Mouse (Mus musculus): Measurements from ENCODE around the gene Aasdhppt. TPM values are rescaled to one million over a fixed set of nuclear protein-coding genes. Genes with fewer than 3 reads are reported as not detected.
A peak's percentile ranks its signal among the peaks of the same experiment; 100 is the strongest.

Aasdhppt gene
- total RNA-seq (2012; rRNA removed), result 25.2 and 38.9 TPM in 2 replicates

DNA sequence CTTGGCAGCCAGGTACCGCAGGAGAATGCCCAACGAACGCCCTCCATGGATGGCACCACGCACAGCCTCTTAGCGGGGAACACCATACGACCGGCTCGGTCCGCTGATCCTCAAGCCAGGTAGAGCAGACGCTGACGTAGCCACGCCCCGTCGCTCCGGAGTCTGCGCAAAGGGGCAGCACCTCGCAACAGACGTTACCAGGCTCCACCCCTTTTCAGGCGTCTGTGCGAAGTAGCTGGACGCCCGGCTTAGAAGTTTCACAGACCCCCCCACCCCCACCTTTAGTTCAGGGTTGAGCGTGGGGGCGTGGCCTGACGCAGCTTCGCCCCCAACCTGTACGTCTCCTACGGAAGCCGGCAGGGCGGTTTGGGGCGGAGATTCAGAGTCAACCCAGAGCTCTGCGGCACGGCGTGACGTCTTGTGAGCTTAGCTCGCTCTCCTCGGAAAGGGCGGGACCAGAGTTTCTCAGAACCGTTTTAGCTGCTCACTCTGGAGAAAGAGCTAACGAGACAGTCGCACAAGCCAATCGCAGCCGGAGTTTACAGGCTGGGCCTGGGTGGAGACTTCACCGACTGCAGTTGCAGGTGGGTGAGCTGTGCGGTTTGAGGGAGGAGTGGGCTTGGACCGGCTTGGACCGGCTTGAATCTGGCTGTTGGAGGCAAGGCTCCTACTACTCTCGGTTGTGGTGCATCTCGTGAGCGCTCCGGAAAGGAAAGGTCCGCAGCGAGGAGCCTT, at the start of gene Aasdhppt, which contains the start of gene Kbtbd3:
Gene Aasdhppt, minus strand, starts transcription at position 121 of the 735 bp plus-strand sequence.
Gene Kbtbd3, plus strand, starts transcription at position 483 of the 735 bp plus-strand sequence.
- H3K4me3 ChIP-seq (ENCODE audit: insufficient read depth in 1 of 2, low read depth in 1 of 2, low read length in 2 of 2, poor library complexity in 1 of 2, severe bottlenecking in 1 of 2), result peak within 1 kb of the TSS; percentile 94 to 99
- peaks cover 0 to 2% of the 10 kb centered on the region in 2 experiments; a peak in 1 of 4 replicates for H3K4me1 ChIP-seq (ENCODE audit: control insufficient read depth in 2 of 2, insufficient read depth in 2 of 2, low read length in 2 of 2, poor library complexity in 1 of 2)
- TF ChIP-seq MAFK (IDR thresholded peaks at IDR 0.05; ENCODE audit: insufficient read depth, low read depth, low read length) (no peak), CHD2 (IDR thresholded peaks at IDR 0.05; ENCODE audit: low read depth, low read length) (peak; percentile 55; the same call in 1 of the 2 replicates)
- peak; percentile 99 for DNase-seq (ENCODE audit: low read depth, low spot score)
- H3K27ac ChIP-seq (ENCODE audit: insufficient read depth, low read depth, low read length, poor library complexity, severe bottlenecking), result peak within 1 kb of the TSS; percentile 97
- peaks cover 2% of the 10 kb centered on the region; the same call in 1 of the 2 replicates for H3K36me3 ChIP-seq (ENCODE audit: control insufficient read depth, insufficient read depth, low read length, poor library complexity, severe bottlenecking)
- peak within 1 kb of the TSS; percentile 100 for H3K9ac ChIP-seq (ENCODE audit: insufficient read depth, low read depth, low read length, poor library complexity, severe bottlenecking)
- no peaks in the 10 kb centered on the region for H3K9me3 ChIP-seq (ENCODE audit: control insufficient read depth, insufficient read depth, low read depth, low read length)
- in situ Hi-C loops (cut with MboI; ENCODE audit: low sequenced_read_pairs in 2 of 2, unreplicated experiment in 2 of 2), result no loop called here

DNA sequence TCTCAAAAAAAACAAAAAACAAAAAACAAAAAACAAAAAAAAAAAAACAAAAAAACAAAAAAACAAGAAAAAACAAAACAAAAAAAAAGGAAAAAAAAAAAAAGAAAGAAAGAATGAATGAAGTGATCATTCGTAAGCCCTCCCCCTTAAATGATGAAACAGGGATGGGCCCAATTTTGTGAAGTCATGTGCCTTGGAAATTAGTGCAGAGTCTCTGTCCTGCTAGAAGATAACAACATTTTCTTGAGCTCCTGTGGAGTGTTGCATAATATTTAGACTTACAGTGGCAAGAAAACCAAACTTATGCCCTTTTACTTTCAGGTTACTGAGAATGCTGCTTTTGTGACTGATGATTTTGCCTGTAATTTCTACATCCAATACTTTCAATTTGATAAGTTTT, 43.9 kb upstream of the Aasdhppt start:
- Histone ChIP-seq H3K9me3 (ENCODE audit: control insufficient read depth, insufficient read depth, low read depth, low read length) (no peaks in the 10 kb centered on the region), H3K27ac (ENCODE audit: insufficient read depth, low read depth, low read length, poor library complexity, severe bottlenecking) (no peak overlapping the region), H3K4me3 (ENCODE audit: insufficient read depth in 1 of 2, low read depth in 1 of 2, low read length in 2 of 2, poor library complexity in 1 of 2, severe bottlenecking in 1 of 2) (no peak overlapping the region), H3K36me3 (ENCODE audit: control insufficient read depth, insufficient read depth, low read length, poor library complexity, severe bottlenecking) (no peaks in the 10 kb centered on the region), H3K4me1 (ENCODE audit: control insufficient read depth in 2 of 2, insufficient read depth in 2 of 2, low read length in 2 of 2, poor library complexity in 1 of 2) (no peaks in the 10 kb centered on the region), H3K9ac (ENCODE audit: insufficient read depth, low read depth, low read length, poor library complexity, severe bottlenecking) (no peak overlapping the region)
- TF ChIP-seq ZC3H11A (IDR thresholded peaks at IDR 0.05; ENCODE audit: borderline replicate concordance, low read depth, low read length), result no peak
- no peak for TF ChIP-seq ZNF384 (IDR thresholded peaks at IDR 0.05; ENCODE audit: low read depth, low read length)
- TF ChIP-seq MAFK (IDR thresholded peaks at IDR 0.05; ENCODE audit: insufficient read depth, low read depth, low read length), result no peak
- TF ChIP-seq HCFC1 (IDR thresholded peaks at IDR 0.05; ENCODE audit: borderline replicate concordance, insufficient read depth, low read length), result no peak
- DNase-seq (ENCODE audit: low read depth, low spot score), result no peak
- in situ Hi-C loops (cut with MboI; ENCODE audit: low sequenced_read_pairs in 2 of 2, unreplicated experiment in 2 of 2), result no loop called here

DNA sequence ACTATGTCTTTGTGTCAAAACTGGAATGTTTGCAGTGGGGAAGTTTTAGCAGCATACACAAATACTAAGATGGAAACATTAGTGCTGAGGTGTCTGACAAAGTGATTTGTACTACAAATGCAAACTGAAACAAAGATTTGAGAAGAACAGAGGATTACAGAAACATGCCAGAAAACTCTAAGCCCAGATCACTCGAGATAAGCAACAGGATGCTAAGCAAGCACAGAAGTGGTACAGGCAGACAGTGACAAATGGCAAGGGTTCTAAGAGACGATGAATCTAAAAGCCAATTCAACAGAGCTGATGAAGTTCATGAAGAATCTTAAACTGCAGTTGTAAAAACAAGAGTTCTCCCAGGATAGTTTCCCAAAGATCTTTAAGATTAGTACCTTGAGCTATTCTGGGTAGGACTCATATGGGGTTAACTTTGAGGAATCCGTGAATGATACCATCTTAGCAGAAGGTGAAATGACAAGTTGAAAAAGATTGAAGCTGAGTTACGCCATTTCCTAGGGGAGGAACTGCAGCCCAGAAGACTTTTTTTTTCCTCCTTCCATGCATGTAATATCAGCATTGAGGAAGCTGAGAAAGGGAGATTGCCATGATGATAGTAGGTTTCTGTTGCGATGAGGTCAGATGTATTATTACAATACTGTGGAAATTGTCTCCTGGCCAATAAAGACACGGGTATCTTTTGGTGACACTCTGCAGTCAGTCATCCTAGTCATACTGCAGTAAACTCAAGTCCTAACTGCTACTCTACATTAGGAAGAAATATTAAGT, 9.9 kb upstream of the Aasdhppt start:
- in situ Hi-C loops (cut with MboI; ENCODE audit: low sequenced_read_pairs in 2 of 2, unreplicated experiment in 2 of 2), result no loop called here
- Histone ChIP-seq H3K9ac (ENCODE audit: insufficient read depth, low read depth, low read length, poor library complexity, severe bottlenecking) (no peak overlapping the region), H3K27ac (ENCODE audit: insufficient read depth, low read depth, low read length, poor library complexity, severe bottlenecking) (no peak overlapping the region), H3K36me3 (ENCODE audit: control insufficient read depth, insufficient read depth, low read length, poor library complexity, severe bottlenecking) (no peaks in the 10 kb centered on the region), H3K4me3 (ENCODE audit: insufficient read depth in 1 of 2, low read depth in 1 of 2, low read length in 2 of 2, poor library complexity in 1 of 2, severe bottlenecking in 1 of 2) (no peak overlapping the region), H3K4me1 (ENCODE audit: control insufficient read depth in 2 of 2, insufficient read depth in 2 of 2, low read length in 2 of 2, poor library complexity in 1 of 2) (no peaks in the 10 kb centered on the region), H3K9me3 (ENCODE audit: control insufficient read depth, insufficient read depth, low read depth, low read length) (no peaks in the 10 kb centered on the region)
- no peak for DNase-seq (ENCODE audit: low read depth, low spot score)
- TF ChIP-seq ZC3H11A (IDR thresholded peaks at IDR 0.05; ENCODE audit: borderline replicate concordance, low read depth, low read length) (no peak), HCFC1 (IDR thresholded peaks at IDR 0.05; ENCODE audit: borderline replicate concordance, insufficient read depth, low read length) (no peak), CHD2 (IDR thresholded peaks at IDR 0.05; ENCODE audit: low read depth, low read length) (no peak), ZNF384 (IDR thresholded peaks at IDR 0.05; ENCODE audit: low read depth, low read length) (no peak)

DNA sequence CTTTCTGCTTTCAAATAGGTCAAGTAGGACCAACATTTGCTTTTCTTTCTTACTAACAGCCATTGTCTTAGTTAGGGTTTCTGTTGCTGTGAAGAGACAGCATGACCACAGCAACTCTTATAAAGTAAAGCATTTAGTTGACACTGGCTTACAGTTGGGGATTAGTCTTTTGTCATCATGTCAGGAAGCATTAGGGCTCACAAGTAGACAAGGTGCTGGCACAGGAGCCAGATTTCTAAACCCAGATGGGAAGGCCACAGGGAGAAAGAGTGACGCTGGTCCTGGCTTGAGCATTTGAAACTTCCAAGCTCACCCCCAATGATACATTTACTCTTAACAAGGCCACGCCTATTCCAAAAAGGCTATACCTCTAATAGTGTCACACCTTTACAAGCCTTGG, 6.5 kb upstream of the Aasdhppt start:
- in situ Hi-C loops (cut with MboI; ENCODE audit: low sequenced_read_pairs in 2 of 2, unreplicated experiment in 2 of 2), result no loop called here
- H3K27ac ChIP-seq (ENCODE audit: insufficient read depth, low read depth, low read length, poor library complexity, severe bottlenecking), result no peak overlapping the region

More for the DNA sequence above, 6.5 kb upstream of the Aasdhppt start:
- Histone ChIP-seq H3K4me1 (ENCODE audit: control insufficient read depth in 2 of 2, insufficient read depth in 2 of 2, low read length in 2 of 2, poor library complexity in 1 of 2) (no peaks in the 10 kb centered on the region; a peak in 1 of 4 replicates), H3K9me3 (ENCODE audit: control insufficient read depth, insufficient read depth, low read depth, low read length) (no peaks in the 10 kb centered on the region), H3K4me3 (ENCODE audit: insufficient read depth in 1 of 2, low read depth in 1 of 2, low read length in 2 of 2, poor library complexity in 1 of 2, severe bottlenecking in 1 of 2) (no peak overlapping the region), H3K9ac (ENCODE audit: insufficient read depth, low read depth, low read length, poor library complexity, severe bottlenecking) (no peak overlapping the region), H3K36me3 (ENCODE audit: control insufficient read depth, insufficient read depth, low read length, poor library complexity, severe bottlenecking) (no peaks in the 10 kb centered on the region)
- DNase-seq (ENCODE audit: low read depth, low spot score), result no peak
- TF ChIP-seq ZNF384 (IDR thresholded peaks at IDR 0.05; ENCODE audit: low read depth, low read length) (no peak), HCFC1 (IDR thresholded peaks at IDR 0.05; ENCODE audit: borderline replicate concordance, insufficient read depth, low read length) (no peak), ZC3H11A (IDR thresholded peaks at IDR 0.05; ENCODE audit: borderline replicate concordance, low read depth, low read length) (no peak), MAFK (IDR thresholded peaks at IDR 0.05; ENCODE audit: insufficient read depth, low read depth, low read length) (no peak), CHD2 (IDR thresholded peaks at IDR 0.05; ENCODE audit: low read depth, low read length) (no peak)
